Mouse (Mus musculus): Measurements from ENCODE around the gene Slc30a3.
"Not testable (repeated sequence)": the region's sequence is repeated elsewhere in the genome, so short reads cannot be mapped to it uniquely, and the experiment has no call there.

Slc30a3 gene

GRCm38 (mm10) chr5:31048763-31049641, 59.0 kb downstream of the Slc30a3 start, which contains the start of gene Slc5a6:
Slc5a6 (minus strand) TSS chr5:31048924.
- peak; percentile 48 for DNase-seq (ENCODE audit: low spot score)

GRCm38 (mm10) chr5:31047848-31048762, 59.9 kb downstream of the Slc30a3 start, which contains the start of gene Atraid:
Atraid (plus strand) TSS chr5:31048312.
- peak; percentile 98 for DNase-seq (ENCODE audit: low spot score)

DNA sequence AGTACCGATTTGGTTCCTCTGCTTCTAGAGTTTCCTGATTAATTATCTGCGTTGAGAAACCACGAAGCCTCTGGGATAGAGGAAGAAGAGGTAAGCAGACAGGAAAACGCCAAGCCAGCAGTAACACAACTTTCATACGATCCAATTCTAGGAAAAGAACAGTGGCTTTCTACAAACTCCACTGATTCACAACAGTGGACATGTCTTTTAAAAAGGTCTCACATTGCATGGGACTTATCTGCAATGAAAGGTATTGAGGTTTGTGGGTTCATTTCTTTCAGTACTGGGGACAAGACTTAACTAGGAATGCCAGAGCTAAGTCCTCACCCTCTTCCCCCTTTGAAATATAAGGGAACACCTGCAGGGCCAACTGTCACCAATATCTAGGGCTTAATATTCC, 61.0 kb downstream of the Slc30a3 start:
- DNase-seq (ENCODE audit: low spot score): no peak

DNA sequence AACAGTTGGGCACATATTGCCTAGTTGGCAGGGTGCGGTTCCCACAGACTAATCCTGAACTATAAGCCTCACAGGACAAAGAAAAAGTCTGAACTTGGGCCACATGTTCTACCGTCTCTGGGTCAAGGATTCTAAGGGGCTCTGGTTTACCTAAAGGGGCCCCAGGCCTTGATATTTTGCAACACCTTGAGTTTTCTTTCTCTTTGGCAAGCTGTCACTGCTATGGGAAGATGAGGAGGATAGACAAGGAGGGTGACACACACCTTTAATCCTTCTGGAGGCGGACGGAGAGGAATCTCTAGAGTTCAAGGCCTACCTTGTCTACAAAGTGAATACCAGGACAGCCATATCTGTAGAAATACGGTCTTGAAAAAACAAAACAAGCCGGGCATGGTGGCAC, 61.6 kb downstream of the Slc30a3 start:
- DNase-seq (ENCODE audit: low spot score): no peak

DNA sequence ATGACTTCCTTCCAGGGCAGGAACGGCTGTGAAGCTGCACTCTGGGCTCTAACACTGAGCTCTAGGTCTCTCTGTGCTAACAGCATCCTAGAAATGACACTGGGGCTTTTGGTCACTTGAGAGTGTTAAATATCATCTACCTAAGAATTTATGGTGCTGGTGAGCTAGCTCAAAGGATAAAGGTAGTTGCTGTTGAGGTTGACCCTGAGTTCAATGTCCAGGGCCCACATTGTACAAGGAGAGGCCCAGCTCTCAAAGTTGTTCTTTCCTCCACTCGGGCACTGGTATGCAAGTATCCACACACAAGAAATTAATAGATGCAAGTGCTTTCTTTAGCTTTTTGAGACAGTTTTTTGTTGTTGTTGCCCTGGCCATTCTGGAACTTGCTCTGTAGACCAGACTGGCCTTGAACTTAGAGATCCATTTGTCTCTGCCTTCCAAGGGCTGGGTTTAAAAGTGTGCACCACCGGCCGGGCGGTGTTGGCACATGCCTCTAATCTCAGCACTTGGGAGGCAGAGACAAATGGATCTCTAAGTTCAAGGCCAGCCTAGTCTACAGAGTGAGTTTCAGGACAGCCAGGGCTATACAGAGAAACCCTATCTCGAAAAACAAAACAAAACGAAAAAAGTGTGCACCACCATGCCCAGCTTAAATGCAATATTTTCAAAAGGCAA, 69.7 kb downstream of the Slc30a3 start:
- DNase-seq (ENCODE audit: low spot score): no peak

DNA sequence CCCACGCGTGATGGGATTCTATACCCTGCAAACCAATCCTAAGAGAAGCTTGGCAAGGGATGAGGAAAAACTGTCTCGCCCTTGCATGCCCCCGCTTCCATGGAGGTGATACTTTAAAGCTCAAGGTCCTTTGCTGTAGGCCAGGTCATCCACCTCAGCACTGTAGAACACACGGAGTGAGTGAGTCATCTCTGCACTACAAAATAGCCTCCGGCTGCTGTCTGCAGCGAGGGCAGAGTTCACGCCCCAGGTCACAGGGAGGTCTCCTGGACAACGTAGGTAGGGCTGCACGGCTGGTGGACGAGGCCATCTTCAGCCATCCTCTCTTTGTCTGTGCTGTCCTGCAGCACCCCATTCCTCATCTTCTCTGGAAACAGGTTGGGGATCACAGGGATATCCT, 71.5 kb downstream of the Slc30a3 start:
- DNase-seq (ENCODE audit: low spot score): not testable (repeated sequence)
